Mouse (Mus musculus) frontal cortex, adult (tissue): ENCODE data around the gene Olfr1284.

Source experiments
- ATAC-seq: cut with Nextera tagmentation; 2 replicates; pipeline ENCODE4 v1.9.2; 2017; ENCODE audit warnings: mild to moderate bottlenecking, moderate library complexity, mixed read lengths; ENCODE audit not compliant: low TSS enrichment

Olfr1284 gene

GRCm38 (mm10) chr2:111375222-111375621 is at the start of gene Olfr1284:
Gene Olfr1284 (plus strand): TSS chr2:111375522.
- no peak for ATAC-seq

- no peak for ATAC-seq
These were observed 49.1 kb upstream of the Olfr1284 start, which contains the start of gene Olfr1281 for GRCm38 (mm10) chr2:111326220-111326619. Gene Olfr1281 (plus strand): TSS chr2:111326520.

GRCm38 (mm10) chr2:111333721-111334120 is 41.6 kb upstream of the Olfr1284 start:
- ATAC-seq: peak; percentile 91

- no peak for ATAC-seq
These were observed 39.3 kb upstream of the Olfr1284 start, which contains the start of gene Olfr1282 for GRCm38 (mm10) chr2:111335976-111336375. Gene Olfr1282 (minus strand): TSS chr2:111336076.

- ATAC-seq: no peak
These were observed 8.8 kb upstream of the Olfr1284 start, which contains the start of gene Olfr1283 for GRCm38 (mm10) chr2:111366490-111366889. Gene Olfr1283 (plus strand): TSS chr2:111366790.

GRCm38 (mm10) chr2:111422931-111423330 is 47.6 kb downstream of the Olfr1284 start, which contains the start of gene Olfr1286:
Gene Olfr1286 (minus strand): TSS chr2:111423115.
- ATAC-seq: no peak
